Comparison of ENCODE assay signal across 10 mouse cellular contexts in genomic region chr11:112839721-112840494, GRCm38 (mm10). TPM values are rescaled to one million over a fixed set of nuclear protein-coding genes. Genes with fewer than 3 reads are reported as not detected.
DNase-seq lines count a peak whose midpoint lies in the region; ATAC-seq and TF ChIP-seq lines count a peak whose summit lies in the region.
"Had no signal": no experiment of that assay in that cellular context is flagged by ENCODE, and none has a peak within 500 bp of the region (broad histone marks: within the 10 kb centered on the region; RNA-seq: fewer than 3 reads in every experiment).

No protein-coding gene starts in this region.

- DNase-seq in kidney, postnatal 0 days (ENCODE audit: low spot score) = no peak
- DNase-seq in kidney, postnatal 25 days = no peak
- no peak for DNase-seq in forebrain, embryonic 10.5 days (ENCODE audit: extremely low spot score, low spot score)
- peak; percentile 54 for DNase-seq in hindbrain, postnatal 0 days (ENCODE audit: low spot score)
- DNase-seq in right cerebral cortex, postnatal 25 days = no peak
- no peak for DNase-seq in thymus, adult 18-20 months
- DNase-seq: kidney, adult 9 months had no signal

- no peaks in the 10 kb centered on the region for H3K4me1 ChIP-seq in kidney, postnatal 0 days (replicated peaks; ENCODE audit: insufficient read depth, low read length)
- H3K4me1 ChIP-seq in forebrain, embryonic 10.5 days = peaks cover 26% of the 10 kb centered on the region
- no peaks in the 10 kb centered on the region for H3K4me1 ChIP-seq in hindbrain, postnatal 0 days (ENCODE audit: insufficient read depth, low read length)
- H3K4me1 ChIP-seq in neural tube, embryonic 15.5 days = 0 out of 2 replicates have a peak, but pooled peaks cover 9% of the 10 kb centered on the region

- H3K9me3 ChIP-seq in kidney, postnatal 0 days (replicated peaks; ENCODE audit: low read length) = no peaks in the 10 kb centered on the region
- H3K9me3 ChIP-seq in forebrain, embryonic 10.5 days = no peaks in the 10 kb centered on the region
- no peaks in the 10 kb centered on the region for H3K9me3 ChIP-seq in hindbrain, postnatal 0 days (ENCODE audit: low read length)
- no peaks in the 10 kb centered on the region for H3K9me3 ChIP-seq in neural tube, embryonic 15.5 days (replicated peaks)

- no peak overlapping the region for H3K27ac ChIP-seq in kidney, postnatal 0 days
- H3K27ac ChIP-seq in forebrain, embryonic 10.5 days = peak overlapping the region; percentile 73
- H3K27ac ChIP-seq in hindbrain, postnatal 0 days = peak overlapping the region; percentile 46; the same call in 1 of the 2 replicates
- 0 out of 2 replicates have a peak overlapping the region, but pooled peaks have one; percentile 5 for H3K27ac ChIP-seq in neural tube, embryonic 15.5 days (replicated peaks)

- no peaks in the 10 kb centered on the region for H3K27me3 ChIP-seq in kidney, postnatal 0 days (ENCODE audit: insufficient read depth, low read length)
- H3K27me3 ChIP-seq in forebrain, embryonic 10.5 days (ENCODE audit: poor library complexity, severe bottlenecking) = peaks cover 13% of the 10 kb centered on the region; the same call in 1 of the 2 replicates
- no peaks in the 10 kb centered on the region for H3K27me3 ChIP-seq in hindbrain, postnatal 0 days (ENCODE audit: insufficient read depth, low read length)
- H3K27me3 ChIP-seq in neural tube, embryonic 15.5 days (replicated peaks) = no peaks in the 10 kb centered on the region
- H3K27me3 ChIP-seq: Patski had no signal

- ATAC-seq in kidney, postnatal 0 days (replicated peaks; ENCODE audit: low FRiP score, low read depth) = no peak
- peak; percentile 70; the same call in 1 of the 2 replicates for ATAC-seq in hindbrain, postnatal 0 days
- no peak for ATAC-seq in neural tube, embryonic 15.5 days (ENCODE audit: low FRiP score)
- ATAC-seq: Patski had no signal

- H3K9ac ChIP-seq in kidney, postnatal 0 days (ENCODE audit: low read depth, low read length) = no peak overlapping the region
- no peak overlapping the region for H3K9ac ChIP-seq in hindbrain, postnatal 0 days (replicated peaks; ENCODE audit: low read length)
- no peak overlapping the region for H3K9ac ChIP-seq in neural tube, embryonic 15.5 days (replicated peaks)

- H3K4me2 ChIP-seq in kidney, postnatal 0 days (ENCODE audit: low read length) = peak overlapping the region; percentile 33
- H3K4me2 ChIP-seq in hindbrain, postnatal 0 days (ENCODE audit: low read depth, low read length) = 0 out of 2 replicates have a peak overlapping the region, but pooled peaks have one; percentile 13
- H3K4me2 ChIP-seq in neural tube, embryonic 15.5 days = peak overlapping the region; percentile 20; the same call in 1 of the 2 replicates

- no peaks in the 10 kb centered on the region for H3K36me3 ChIP-seq in kidney, postnatal 0 days (ENCODE audit: insufficient read depth, low read length)
- no peaks in the 10 kb centered on the region for H3K36me3 ChIP-seq in forebrain, embryonic 10.5 days (replicated peaks)
- H3K36me3 ChIP-seq in hindbrain, postnatal 0 days (ENCODE audit: insufficient read depth, low read length) = no peaks in the 10 kb centered on the region
- no peaks in the 10 kb centered on the region for H3K36me3 ChIP-seq in neural tube, embryonic 15.5 days

- no peak overlapping the region for H3K4me3 ChIP-seq in kidney, postnatal 0 days (replicated peaks; ENCODE audit: low read depth, low read length)
- peak overlapping the region; percentile 31 for H3K4me3 ChIP-seq in forebrain, embryonic 10.5 days
- no peak overlapping the region for H3K4me3 ChIP-seq in hindbrain, postnatal 0 days (ENCODE audit: low read length)
- no peak overlapping the region for H3K4me3 ChIP-seq in neural tube, embryonic 15.5 days (replicated peaks)
- H3K4me3 ChIP-seq: erythroblast, embryonic 14.5 days had no signal

- TF ChIP-seq CTCF in kidney, postnatal 0 days (IDR thresholded peaks at IDR 0.05; ENCODE audit: low read depth) = no peak
- TF ChIP-seq CTCF in hindbrain, postnatal 0 days (IDR thresholded peaks at IDR 0.05; ENCODE audit: low read depth) = no peak

- WGBS in kidney, postnatal 0 days = 24% methylated on average over 10 of the region's 10 CpGs
- 18% methylated on average over 10 of the region's 10 CpGs for WGBS in forebrain, embryonic 10.5 days
- WGBS in hindbrain, postnatal 0 days = 12% methylated on average over 10 of the region's 10 CpGs
- WGBS in neural tube, embryonic 15.5 days = 13% methylated on average over 10 of the region's 10 CpGs

RNA-seq across cellular contexts. Expression of gene Sox9, which starts 57.9 kb away (rescaled TPM):
- polyA plus RNA-seq in kidney, postnatal 0 days (2015; fragmentation: Nextera tagmentation; extraction: Ambion mirVana) = 28.0 and 29.3 TPM in 2 replicates
- 98.1 and 108 TPM in 2 replicates for polyA plus RNA-seq in forebrain, embryonic 10.5 days (2016; fragmentation: Nextera tagmentation; extraction: Ambion mirVana)
- total RNA-seq in hindbrain, postnatal 0 days (2014; rRNA removed) = 11.7 and 16.7 TPM in 2 replicates
- polyA plus RNA-seq in hindbrain, postnatal 0 days (2015; fragmentation: Nextera tagmentation; extraction: Ambion mirVana) = 45.5 and 47.9 TPM in 2 replicates
- 35.1 and 38.8 TPM in 2 replicates for polyA plus RNA-seq in neural tube, embryonic 15.5 days (2015; fragmentation: Nextera tagmentation; extraction: Ambion mirVana)
- polyA plus RNA-seq: erythroblast, embryonic 14.5 days had no signal
